Mouse (Mus musculus) hindbrain, postnatal 0 days (tissue): ENCODE data around the gene Rc3h1. TPM values are rescaled to one million over a fixed set of nuclear protein-coding genes. Genes with fewer than 3 reads are reported as not detected.

ENCODE experiments used
- ATAC-seq: fragments of 200-750 bp; cut with Nextera tagmentation; 2 replicates; pipeline ENCODE4 v1.8.0; 2017; ENCODE audit warnings: mild to moderate bottlenecking, moderate TSS enrichment, moderate library complexity
- DNase-seq: peaks from one replicate; pipeline ENCODE4 v3.0.0-alpha.2; 2015; ENCODE audit warnings: low spot score
- H3K27ac ChIP-seq: fragments of 300-500 bp; sonication (generic); 2 replicates; pipeline ENCODE4 v1.5.1; 2014; ENCODE audit warnings: mild to moderate bottlenecking
- H3K27me3 ChIP-seq: fragments of 300-500 bp; sonication (generic); 2 replicates; pipeline ENCODE4 v1.6.1; 2014; ENCODE audit warnings: low read length, mixed read lengths; ENCODE audit not compliant: insufficient read depth
- H3K36me3 ChIP-seq: fragments of 300-500 bp; sonication (generic); 2 replicates; pipeline ENCODE4 v1.6.1; 2014; ENCODE audit warnings: low read length, mixed read lengths; ENCODE audit not compliant: insufficient read depth
- H3K4me1 ChIP-seq: fragments of 300-500 bp; sonication (generic); 2 replicates; pipeline ENCODE4 v1.6.1; 2014; ENCODE audit warnings: antibody characterized with exemption, low read length, mixed read lengths; ENCODE audit not compliant: insufficient read depth
- H3K4me2 ChIP-seq: fragments of 300-500 bp; sonication (generic); 2 replicates; pipeline ENCODE4 v1.6.1; 2014; ENCODE audit warnings: low read depth, mild to moderate bottlenecking, low read length, moderate library complexity, mixed read lengths
- H3K4me3 ChIP-seq: fragments of 300-500 bp; sonication (generic); 2 replicates; pipeline ENCODE4 v1.5.1; 2014; ENCODE audit warnings: low read length
- H3K9ac ChIP-seq: fragments of 300-500 bp; sonication (generic); replicated peaks from 2 replicates; pipeline ENCODE4 v1.6.1; 2014; ENCODE audit warnings: mild to moderate bottlenecking, low read length, moderate library complexity, mixed read lengths
- H3K9me3 ChIP-seq: fragments of 300-500 bp; sonication (generic); 2 replicates; pipeline ENCODE4 v1.6.1; 2016; ENCODE audit warnings: low read length, mixed read lengths
- CTCF ChIP-seq: IDR thresholded peaks from 2 replicates; pipeline ENCODE4 v1.5.1; 2016; ENCODE audit warnings: antibody characterized with exemption, control low read depth, low read depth
- WGBS: fragments of 180-500 bp; shearing (Covaris S2); extraction: QIAGEN DNeasy Blood & Tissue Kit; methylation state at CpG from one replicate; pipeline ENCODE4 v1.1.7; 2014; 5-methylcytosine and 5-hydroxymethylcytosine counted together
- polyA plus RNA-seq: library from polyadenylated mRNA; unstranded; fragments of >200 nt; fragmentation: Nextera tagmentation; extraction: Ambion mirVana; gene quantifications from 2 replicates; pipeline ENCODE4 v1.2.1, GENCODE M21; 2015
- total RNA-seq: library from RNA; depleted of rRNA; stranded (reverse); fragments of >200 nt; gene quantifications from 2 replicates; pipeline ENCODE4 v1.2.3, GENCODE M21; 2014

The Rc3h1 gene
- total and polyA plus RNA-seq, 2 experiments from 2014 or later, result 6.3 to 20.4 TPM

GRCm38 (mm10) chr1:160933896-160934482 lies 27.8 kb downstream of the Rc3h1 start:
- no peaks in the 10 kb centered on the region for H3K4me1 ChIP-seq
- no peak overlapping the region for H3K4me3 ChIP-seq
- DNase-seq, result peak; percentile 68
- H3K27ac ChIP-seq, result no peak overlapping the region
- no peaks in the 10 kb centered on the region; the same call in 1 of the 2 replicates for H3K36me3 ChIP-seq
- 59% methylated on average over 4 of the region's 4 CpGs for WGBS
- H3K9me3 ChIP-seq, result no peaks in the 10 kb centered on the region
- no peak overlapping the region for H3K4me2 ChIP-seq
- no peaks in the 10 kb centered on the region for H3K27me3 ChIP-seq
- H3K9ac ChIP-seq, result no peak overlapping the region
- peak; percentile 67 for TF ChIP-seq CTCF
- ATAC-seq, result peak; percentile 63; the same call in 1 of the 2 replicates

GRCm38 (mm10) chr1:160935551-160935950 lies 29.3 kb downstream of the Rc3h1 start:
- Histone ChIP-seq H3K27ac (no peak overlapping the region), H3K4me1 (no peaks in the 10 kb centered on the region), H3K27me3 (no peaks in the 10 kb centered on the region), H3K4me2 (no peak overlapping the region), H3K9me3 (no peaks in the 10 kb centered on the region), H3K9ac (no peak overlapping the region), H3K4me3 (no peak overlapping the region), H3K36me3 (peaks cover 6% of the 10 kb centered on the region)
- 86% methylated on average over 6 of the region's 6 CpGs for WGBS
- peak; percentile 53 for DNase-seq
- peak; percentile 66 for TF ChIP-seq CTCF
- peak; percentile 70 for ATAC-seq

GRCm38 (mm10) chr1:160963199-160963598 lies 57.0 kb downstream of the Rc3h1 start:
- WGBS, result 89% methylated on average over 7 of the region's 7 CpGs
- Histone ChIP-seq H3K27me3 (no peaks in the 10 kb centered on the region), H3K9ac (no peak overlapping the region), H3K27ac (no peak overlapping the region), H3K4me1 (no peaks in the 10 kb centered on the region), H3K9me3 (no peaks in the 10 kb centered on the region), H3K4me3 (no peak overlapping the region), H3K36me3 (peaks cover 45% of the 10 kb centered on the region), H3K4me2 (no peak overlapping the region)
- DNase-seq (no peak), ATAC-seq (no peak)
- TF ChIP-seq CTCF, result no peak

GRCm38 (mm10) chr1:160967268-160967667 lies 61.0 kb downstream of the Rc3h1 start:
- no peak overlapping the region for H3K4me2 ChIP-seq
- H3K9ac ChIP-seq, result no peak overlapping the region
- no peaks in the 10 kb centered on the region for H3K4me1 ChIP-seq
- H3K27ac ChIP-seq, result no peak overlapping the region
- WGBS, result 86% methylated on average over 1 of the region's 1 CpGs
- no peaks in the 10 kb centered on the region for H3K9me3 ChIP-seq
- ATAC-seq, result no peak
- TF ChIP-seq CTCF, result no peak
- H3K36me3 ChIP-seq, result peaks cover 51% of the 10 kb centered on the region
- no peaks in the 10 kb centered on the region for H3K27me3 ChIP-seq
- H3K4me3 ChIP-seq, result no peak overlapping the region
- DNase-seq, result no peak

GRCm38 (mm10) chr1:160968643-160969042 lies 62.4 kb downstream of the Rc3h1 start:
- no peak overlapping the region for H3K9ac ChIP-seq
- no peak overlapping the region for H3K27ac ChIP-seq
- no peaks in the 10 kb centered on the region for H3K27me3 ChIP-seq
- 80% methylated on average over 5 of the region's 5 CpGs for WGBS
- no peaks in the 10 kb centered on the region for H3K4me1 ChIP-seq
- H3K9me3 ChIP-seq, result no peaks in the 10 kb centered on the region
- H3K36me3 ChIP-seq, result peaks cover 38% of the 10 kb centered on the region
- no peak overlapping the region for H3K4me3 ChIP-seq
- TF ChIP-seq CTCF, result no peak
- no peak overlapping the region for H3K4me2 ChIP-seq
- no peak for ATAC-seq
- DNase-seq, result no peak

- no peaks in the 10 kb centered on the region for H3K4me1 ChIP-seq
- 93% methylated on average over 4 of the region's 4 CpGs for WGBS
- ATAC-seq (no peak), DNase-seq (no peak)
- H3K4me2 ChIP-seq, result no peak within 1 kb of the TSS
- H3K4me3 ChIP-seq, result no peak within 1 kb of the TSS
- no peaks in the 10 kb centered on the region for H3K9me3 ChIP-seq
- H3K36me3 ChIP-seq, result no peaks in the 10 kb centered on the region
- no peaks in the 10 kb centered on the region for H3K27me3 ChIP-seq
- no peak within 1 kb of the TSS for H3K9ac ChIP-seq
- H3K27ac ChIP-seq, result no peak within 1 kb of the TSS
- no peak for TF ChIP-seq CTCF
Observed at GRCm38 (mm10) chr1:160978071-160978735, 72.0 kb downstream of the Rc3h1 start, which contains the start of gene Serpinc1. Gene Serpinc1, plus strand, starts transcription at chr1:160978585.

- Histone ChIP-seq H3K9me3 (no peaks in the 10 kb centered on the region), H3K4me3 (no peak overlapping the region), H3K27ac (no peak overlapping the region), H3K4me1 (no peaks in the 10 kb centered on the region), H3K36me3 (no peaks in the 10 kb centered on the region), H3K4me2 (no peak overlapping the region), H3K9ac (no peak overlapping the region), H3K27me3 (no peaks in the 10 kb centered on the region)
- 75% methylated on average over 5 of the region's 5 CpGs for WGBS
- ATAC-seq (no peak), DNase-seq (no peak)
- TF ChIP-seq CTCF, result no peak
Observed at GRCm38 (mm10) chr1:160980021-160980420, 73.8 kb downstream of the Rc3h1 start.
